Mouse (Mus musculus) heart, postnatal 14 days (tissue): ENCODE measurements around the gene Nppb. TPM values are rescaled to one million over a fixed set of nuclear protein-coding genes. Genes with fewer than 3 reads are reported as not detected.

Experiments
- DNase-seq, 2 experiments: peaks; one replicate each; pipeline ENCODE4 v3.0.0; 2021 to 2022
- intact Hi-C: fragments of 180-260 bp; cut with DNase I; formaldehyde crosslinking; loops from one replicate; pipeline ENCODE4 v1.15.1; 2025
- total RNA-seq, 2 experiments: library from RNA; stranded (reverse); gene quantifications; 2 replicates each; pipeline ENCODE4 v1.2.3; 2021

Nppb gene
- total RNA-seq, 2 experiments from 2014 or later = 74.4 to 148 TPM

- intact Hi-C loops = no loop called here
- no peak for DNase-seq
These were observed 48.3 kb downstream of the Nppb start for GRCm38 (mm10) chr4:148033858-148034410.

DNA sequence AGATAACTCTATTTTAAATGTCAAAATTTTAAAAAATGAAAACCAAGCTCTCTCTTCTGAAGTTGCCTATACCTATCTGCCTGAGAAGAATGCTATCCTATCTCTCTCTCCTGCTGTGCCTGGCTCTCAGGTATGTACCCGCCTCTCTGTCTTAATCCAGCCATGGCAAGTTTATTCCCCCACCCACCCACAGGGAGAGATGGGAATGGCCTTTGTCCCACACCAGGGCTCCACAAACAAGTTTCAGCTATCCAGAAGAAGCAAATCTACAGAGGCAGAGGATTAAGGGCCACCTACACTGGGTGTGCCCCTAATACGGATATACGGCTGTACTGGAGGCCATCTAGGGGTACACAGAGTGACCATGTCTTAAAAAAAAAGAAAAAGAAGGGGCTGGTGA is 49.9 kb downstream of the Nppb start:
- no peak for DNase-seq
- intact Hi-C loops = no loop called here

Other genes starting within 250 kb of the Nppb start
- gene Zfp984, start 176.0 kb upstream of the Nppb start, total RNA-seq = 1 to 10 TPM; 2.8 to 3.1 TPM
- gene Zfp933, start 137.4 kb upstream of the Nppb start, total RNA-seq = 10 to 100 TPM; 11.1 to 12.7 TPM
- gene Miip, start 117.0 kb upstream of the Nppb start, total RNA-seq = 1 to 10 TPM; 9.1 TPM
- gene Fv1, start 116.8 kb upstream of the Nppb start, total RNA-seq = 10 to 100 TPM; 15.5 to 19.7 TPM
- 100 to 1,000 TPM; 621 to 624 TPM for gene Mfn2, start 81.1 kb upstream of the Nppb start, total RNA-seq
- gene Plod1, start 49.0 kb upstream of the Nppb start, total RNA-seq = 10 to 100 TPM; 90.1 to 95.0 TPM
- gene 2510039O18Rik, start 44.9 kb upstream of the Nppb start, total RNA-seq = 10 to 100 TPM; 39.6 to 43.9 TPM
- gene Nppa, start 14.9 kb downstream of the Nppb start, total RNA-seq = 1,000 to 10,000 TPM in 1 of 2 experiments, 100 to 1,000 TPM in 1; 590 to 1,636 TPM
- 10 to 100 TPM in 1 of 2 experiments, 1 to 10 TPM in 1; 9.5 to 11.0 TPM for gene Clcn6, start 53.0 kb downstream of the Nppb start, total RNA-seq
- gene Mthfr, start 53.3 kb downstream of the Nppb start, total RNA-seq = 10 to 100 TPM; 13.1 to 14.7 TPM
- 10 to 100 TPM; 36.4 to 38.5 TPM for gene Agtrap, start 102.2 kb downstream of the Nppb start, total RNA-seq
- gene Mad2l2, start 144.6 kb downstream of the Nppb start, total RNA-seq = 10 to 100 TPM; 11.5 to 12.5 TPM
- gene Draxin, start 144.9 kb downstream of the Nppb start, total RNA-seq = under 1 TPM; 0.05 to 0.07 TPM
- 10 to 100 TPM; 28.3 to 30.6 TPM for gene Fbxo6, start 166.4 kb downstream of the Nppb start, total RNA-seq
- gene Fbxo44, start 174.7 kb downstream of the Nppb start, total RNA-seq = 10 to 100 TPM in 1 of 2 experiments, 1 to 10 TPM in 1; 9.9 to 11.0 TPM
- gene Fbxo2, start 174.8 kb downstream of the Nppb start, total RNA-seq = not detected